Comparison of ENCODE assay signal across 23 mouse cellular contexts in the genomic region with DNA sequence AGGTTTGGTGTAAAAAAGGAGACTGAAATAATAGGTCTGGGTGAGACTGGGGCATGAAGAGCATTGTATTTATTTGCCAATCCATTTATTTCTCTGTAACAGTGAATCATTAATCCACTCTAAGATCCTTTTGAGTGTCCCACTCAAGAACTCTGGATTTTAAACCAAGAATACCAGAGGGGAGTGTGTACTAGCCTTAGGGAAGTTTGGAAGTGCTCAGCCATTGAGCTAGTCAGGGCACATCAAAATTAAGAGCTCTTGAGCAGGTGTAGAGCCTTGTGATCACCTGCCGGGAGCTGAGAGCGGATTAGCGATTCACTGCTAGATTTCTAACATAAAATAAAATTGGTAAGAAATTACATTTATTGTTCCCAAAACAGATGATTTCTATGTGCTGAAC.
"Had no signal": no experiment of that assay in that cellular context is flagged by ENCODE, and none has a peak within 500 bp of the region (broad histone marks: within the 10 kb centered on the region; RNA-seq: fewer than 3 reads in every experiment).

No protein-coding gene starts in this region.

- H3K4me3 ChIP-seq: heart, embryonic 10.5 days; heart, embryonic 12.5 days; hindbrain, embryonic 13.5 days; hindbrain, embryonic 15.5 days; kidney, embryonic 15.5 days; limb, embryonic 13.5 days had no signal

- H3K27me3 ChIP-seq: heart, embryonic 12.5 days; hindbrain, embryonic 13.5 days; hindbrain, embryonic 15.5 days; kidney, embryonic 15.5 days; limb, embryonic 13.5 days had no signal

- H3K4me2 ChIP-seq: heart, embryonic 12.5 days; hindbrain, embryonic 13.5 days; hindbrain, embryonic 15.5 days; kidney, embryonic 15.5 days; limb, embryonic 13.5 days had no signal

- H3K4me1 ChIP-seq: heart, embryonic 10.5 days; heart, embryonic 12.5 days; hindbrain, embryonic 13.5 days; hindbrain, embryonic 15.5 days; kidney, embryonic 15.5 days; limb, embryonic 13.5 days had no signal

- H3K9me3 ChIP-seq: heart, embryonic 10.5 days; heart, embryonic 12.5 days; hindbrain, embryonic 13.5 days; hindbrain, embryonic 15.5 days; kidney, embryonic 15.5 days; limb, embryonic 13.5 days had no signal

- ATAC-seq: forebrain, postnatal 0 days; hindbrain, postnatal 0 days; intestine, embryonic 16.5 days had no signal

- H3K27ac ChIP-seq: heart, embryonic 10.5 days; hindbrain, embryonic 13.5 days; hindbrain, embryonic 15.5 days; hindbrain, postnatal 0 days; kidney, embryonic 15.5 days; kidney, postnatal 0 days; limb, embryonic 13.5 days had no signal

- DNase-seq: forebrain, postnatal 0 days; gastrocnemius, postnatal 14 days; gastrocnemius, postnatal 36 days; heart, adult 18-20 months; heart, postnatal 10 days; heart, postnatal 36 days; kidney, adult 11 months; kidney, adult 2 months; kidney, adult 9 months; kidney, postnatal 14 days; kidney, postnatal 36 days; layer of hippocampus, adult 9-11 months; layer of hippocampus, postnatal 36 days; left cerebral cortex, postnatal 4 days had no signal

- H3K9ac ChIP-seq: forebrain, postnatal 0 days; heart, embryonic 12.5 days; hindbrain, embryonic 13.5 days; hindbrain, embryonic 15.5 days; kidney, embryonic 15.5 days; limb, embryonic 13.5 days had no signal
